Mouse (Mus musculus) right cerebral cortex, postnatal 4 days (tissue): ENCODE measurements around the gene Tmc1.

Source experiments
- DNase-seq: peaks from one replicate; pipeline ENCODE4 v3.0.0-alpha.2; 2022

Tmc1 gene

GRCm38 (mm10) chr19:20797558-20798101, 156.4 kb downstream of the Tmc1 start:
- no peak for DNase-seq

DNA sequence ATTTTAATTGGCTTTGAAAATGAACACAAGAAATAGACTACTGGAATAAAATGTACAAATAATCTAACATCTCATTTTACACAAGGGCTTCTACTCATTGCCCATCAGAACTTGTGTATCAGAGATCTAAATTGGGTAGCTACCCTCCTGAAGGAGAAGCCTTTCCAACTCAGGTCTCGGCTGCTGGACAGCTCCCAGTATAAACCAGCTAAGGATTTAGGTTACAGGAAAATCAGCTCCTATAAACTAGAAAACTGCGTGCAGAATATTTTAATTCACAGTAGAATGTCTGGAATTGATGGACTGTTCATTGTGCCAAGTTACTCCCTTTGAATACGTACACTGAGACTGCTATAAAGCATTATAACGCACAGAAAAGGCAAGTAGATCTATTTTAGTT, 158.0 kb downstream of the Tmc1 start:
- no peak for DNase-seq

- DNase-seq, result no peak
Observed at GRCm38 (mm10) chr19:20794999-20795398, 159.0 kb downstream of the Tmc1 start.

GRCm38 (mm10) chr19:20792811-20793210, 161.2 kb downstream of the Tmc1 start:
- DNase-seq, result no peak

- DNase-seq, result no peak
Observed at GRCm38 (mm10) chr19:20787289-20787688, 166.7 kb downstream of the Tmc1 start.

- no peak for DNase-seq
Observed at GRCm38 (mm10) chr19:20775681-20776080, 178.3 kb downstream of the Tmc1 start.

- no peak for DNase-seq
Observed at GRCm38 (mm10) chr19:20773941-20774340, 180.1 kb downstream of the Tmc1 start.

GRCm38 (mm10) chr19:20764214-20764613, 189.8 kb downstream of the Tmc1 start:
- no peak for DNase-seq

GRCm38 (mm10) chr19:20761675-20762426, 192.2 kb downstream of the Tmc1 start:
- no peak for DNase-seq

- DNase-seq, result no peak
Observed at GRCm38 (mm10) chr19:20761119-20761518, 192.9 kb downstream of the Tmc1 start.

GRCm38 (mm10) chr19:20744630-20745029, 209.4 kb downstream of the Tmc1 start:
- no peak for DNase-seq
